Mouse (Mus musculus): ENCODE measurements at regions not wholly inside any gene's neighbourhood (a gene's known extent, or its start where the extent isn't known, plus 50 kb on each side); places are given as distances from the start of the nearest gene placed in this dataset.

GRCm38 (mm10) chr13:47855422-47856108 is 405.5 kb upstream of the Id4 start:
- 14% methylated on average over 22 of the region's 22 CpGs for WGBS
- Histone ChIP-seq H3K4me3 (ENCODE audit: low read depth, low read length) (no peak overlapping the region), H3K36me3 (ENCODE audit: control insufficient read depth, insufficient read depth, low read length) (no peaks in the 10 kb centered on the region), H3K27me3 (ENCODE audit: control insufficient read depth, insufficient read depth, low read length) (no peaks in the 10 kb centered on the region), H3K4me1 (ENCODE audit: control insufficient read depth, insufficient read depth, insufficient read length, low read length) (no peaks in the 10 kb centered on the region), H3K27ac (ENCODE audit: insufficient read depth, low read depth, low read length) (no peak overlapping the region)
- TF ChIP-seq POLR2A (IDR thresholded peaks at IDR 0.05; ENCODE audit: low read depth, low read length) (no peak), CTCF (IDR thresholded peaks at IDR 0.05; ENCODE audit: extremely low read depth, insufficient read length, insufficient replicate concordance, low read depth, low read length) (no peak)

- H3K27me3 ChIP-seq (ENCODE audit: control insufficient read depth, insufficient read depth, low read length), result no peaks in the 10 kb centered on the region
- H3K4me3 ChIP-seq (ENCODE audit: low read depth, low read length), result no peak overlapping the region
- 60% methylated on average over 4 of the region's 4 CpGs for WGBS
- H3K27ac ChIP-seq (ENCODE audit: insufficient read depth, low read depth, low read length), result no peak overlapping the region; the same call in 1 of the 2 replicates
- no peaks in the 10 kb centered on the region for H3K4me1 ChIP-seq (ENCODE audit: control insufficient read depth, insufficient read depth, insufficient read length, low read length)
- H3K36me3 ChIP-seq (ENCODE audit: control insufficient read depth, insufficient read depth, low read length), result no peaks in the 10 kb centered on the region
- TF ChIP-seq POLR2A (IDR thresholded peaks at IDR 0.05; ENCODE audit: low read depth, low read length) (no peak), CTCF (IDR thresholded peaks at IDR 0.05; ENCODE audit: extremely low read depth, insufficient read length, insufficient replicate concordance, low read depth, low read length) (no peak)
These were observed 402.1 kb upstream of the Id4 start for GRCm38 (mm10) chr13:47858946-47859345.

- 77% methylated on average over 8 of the region's 8 CpGs for WGBS
- no peak for TF ChIP-seq POLR2A (IDR thresholded peaks at IDR 0.05; ENCODE audit: low read depth, low read length)
- TF ChIP-seq CTCF (IDR thresholded peaks at IDR 0.05; ENCODE audit: extremely low read depth, insufficient read length, insufficient replicate concordance, low read depth, low read length), result no peak
- H3K4me3 ChIP-seq (ENCODE audit: low read depth, low read length), result no peak overlapping the region
These were observed 400.7 kb upstream of the Id4 start for GRCm38 (mm10) chr13:47860316-47860715.

GRCm38 (mm10) chr13:47862896-47863295 is 398.1 kb upstream of the Id4 start:
- no peak for TF ChIP-seq POLR2A (IDR thresholded peaks at IDR 0.05; ENCODE audit: low read depth, low read length)
- no peak for TF ChIP-seq CTCF (IDR thresholded peaks at IDR 0.05; ENCODE audit: extremely low read depth, insufficient read length, insufficient replicate concordance, low read depth, low read length)
- no peaks in the 10 kb centered on the region for H3K4me1 ChIP-seq (ENCODE audit: control insufficient read depth, insufficient read depth, insufficient read length, low read length)
- 65% methylated on average over 3 of the region's 3 CpGs for WGBS

More at GRCm38 (mm10) chr13:47860316-47860715, 400.7 kb upstream of the Id4 start:
- Histone ChIP-seq H3K4me1 (ENCODE audit: control insufficient read depth, insufficient read depth, insufficient read length, low read length) (no peaks in the 10 kb centered on the region), H3K27ac (ENCODE audit: insufficient read depth, low read depth, low read length) (no peak overlapping the region), H3K27me3 (ENCODE audit: control insufficient read depth, insufficient read depth, low read length) (no peaks in the 10 kb centered on the region), H3K36me3 (ENCODE audit: control insufficient read depth, insufficient read depth, low read length) (no peaks in the 10 kb centered on the region)

GRCm38 (mm10) chr13:47868656-47869055 is 392.4 kb upstream of the Id4 start:
- Histone ChIP-seq H3K4me1 (ENCODE audit: control insufficient read depth, insufficient read depth, insufficient read length, low read length) (no peaks in the 10 kb centered on the region), H3K36me3 (ENCODE audit: control insufficient read depth, insufficient read depth, low read length) (no peaks in the 10 kb centered on the region), H3K27ac (ENCODE audit: insufficient read depth, low read depth, low read length) (no peak overlapping the region), H3K27me3 (ENCODE audit: control insufficient read depth, insufficient read depth, low read length) (no peaks in the 10 kb centered on the region), H3K4me3 (ENCODE audit: low read depth, low read length) (no peak overlapping the region)
- TF ChIP-seq CTCF (IDR thresholded peaks at IDR 0.05; ENCODE audit: extremely low read depth, insufficient read length, insufficient replicate concordance, low read depth, low read length), result no peak
- no peak for TF ChIP-seq POLR2A (IDR thresholded peaks at IDR 0.05; ENCODE audit: low read depth, low read length)
- 51% methylated on average over 4 of the region's 4 CpGs for WGBS

More at GRCm38 (mm10) chr13:47862896-47863295, 398.1 kb upstream of the Id4 start:
- Histone ChIP-seq H3K36me3 (ENCODE audit: control insufficient read depth, insufficient read depth, low read length) (no peaks in the 10 kb centered on the region), H3K4me3 (ENCODE audit: low read depth, low read length) (no peak overlapping the region), H3K27ac (ENCODE audit: insufficient read depth, low read depth, low read length) (no peak overlapping the region), H3K27me3 (ENCODE audit: control insufficient read depth, insufficient read depth, low read length) (no peaks in the 10 kb centered on the region)

- TF ChIP-seq CTCF (IDR thresholded peaks at IDR 0.05; ENCODE audit: extremely low read depth, insufficient read length, insufficient replicate concordance, low read depth, low read length) (no peak), POLR2A (IDR thresholded peaks at IDR 0.05; ENCODE audit: low read depth, low read length) (no peak)
- Histone ChIP-seq H3K4me1 (ENCODE audit: control insufficient read depth, insufficient read depth, insufficient read length, low read length) (no peaks in the 10 kb centered on the region), H3K27me3 (ENCODE audit: control insufficient read depth, insufficient read depth, low read length) (no peaks in the 10 kb centered on the region), H3K27ac (ENCODE audit: insufficient read depth, low read depth, low read length) (no peak overlapping the region), H3K36me3 (ENCODE audit: control insufficient read depth, insufficient read depth, low read length) (no peaks in the 10 kb centered on the region), H3K4me3 (ENCODE audit: low read depth, low read length) (no peak overlapping the region)
- WGBS, result 58% methylated on average over 10 of the region's 10 CpGs
These were observed 391.1 kb upstream of the Id4 start for GRCm38 (mm10) chr13:47869670-47870532.

- H3K27me3 ChIP-seq (ENCODE audit: control insufficient read depth, insufficient read depth, low read length), result no peaks in the 10 kb centered on the region
- 62% methylated on average over 11 of the region's 11 CpGs for WGBS
These were observed 388.4 kb upstream of the Id4 start for GRCm38 (mm10) chr13:47872645-47873044.

More at GRCm38 (mm10) chr13:47872645-47873044, 388.4 kb upstream of the Id4 start:
- H3K27ac ChIP-seq (ENCODE audit: insufficient read depth, low read depth, low read length), result no peak overlapping the region
- TF ChIP-seq POLR2A (IDR thresholded peaks at IDR 0.05; ENCODE audit: low read depth, low read length) (no peak), CTCF (IDR thresholded peaks at IDR 0.05; ENCODE audit: extremely low read depth, insufficient read length, insufficient replicate concordance, low read depth, low read length) (no peak)
- H3K4me1 ChIP-seq (ENCODE audit: control insufficient read depth, insufficient read depth, insufficient read length, low read length), result no peaks in the 10 kb centered on the region
- H3K36me3 ChIP-seq (ENCODE audit: control insufficient read depth, insufficient read depth, low read length), result no peaks in the 10 kb centered on the region
- H3K4me3 ChIP-seq (ENCODE audit: low read depth, low read length), result no peak overlapping the region

Data from small intestine, adult 2 months (tissue).